Mouse (Mus musculus): ENCODE results near the gene Reep3. TPM values are rescaled to one million over a fixed set of nuclear protein-coding genes. Genes with fewer than 3 reads are reported as not detected.

Gene Reep3
- polyA plus RNA-seq, 1 experiment = 13.0 TPM

DNA sequence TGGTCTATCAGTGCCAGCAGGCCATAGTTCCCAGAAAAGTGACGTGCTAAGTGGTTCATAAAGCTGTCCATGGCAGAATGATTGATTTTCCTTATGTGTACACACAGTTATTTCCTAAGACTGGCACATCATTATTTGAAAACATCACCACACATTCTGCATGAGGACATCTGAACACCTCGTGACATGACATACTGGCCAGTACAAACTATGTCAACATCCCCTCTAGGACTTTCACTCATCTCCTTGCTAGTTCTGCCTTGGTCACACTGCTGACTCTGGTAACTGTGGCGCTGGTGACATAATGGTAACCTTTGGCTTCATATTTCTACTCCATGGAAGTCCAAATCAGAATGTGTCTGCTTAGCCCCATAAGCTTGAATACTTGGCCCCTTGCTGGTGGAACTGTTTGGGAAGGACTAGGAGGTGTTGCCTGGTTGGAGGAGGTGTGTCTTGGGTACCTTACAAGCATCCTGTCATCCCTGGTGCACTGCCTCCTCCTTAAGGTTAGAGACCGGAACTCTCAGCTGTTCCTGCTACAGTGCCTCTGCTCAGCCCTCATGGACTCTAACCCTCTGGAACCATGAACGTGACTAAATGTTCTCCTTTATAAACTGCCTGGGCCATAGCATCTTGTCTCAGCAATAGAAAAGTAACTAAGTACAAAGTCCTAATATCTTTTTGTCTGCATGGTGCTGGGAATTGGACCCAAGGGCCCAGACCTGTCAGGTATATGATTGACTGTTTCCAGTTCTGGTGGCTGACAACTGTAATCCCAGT is 9.1 kb downstream of the Reep3 start:
- TF ChIP-seq TCF12 (IDR thresholded peaks at IDR 0.05; ENCODE audit: insufficient read depth, poor library complexity, severe bottlenecking) = no peak
- no peaks in the 10 kb centered on the region for H3K36me3 ChIP-seq (ENCODE audit: control insufficient read depth, insufficient read depth)

DNA sequence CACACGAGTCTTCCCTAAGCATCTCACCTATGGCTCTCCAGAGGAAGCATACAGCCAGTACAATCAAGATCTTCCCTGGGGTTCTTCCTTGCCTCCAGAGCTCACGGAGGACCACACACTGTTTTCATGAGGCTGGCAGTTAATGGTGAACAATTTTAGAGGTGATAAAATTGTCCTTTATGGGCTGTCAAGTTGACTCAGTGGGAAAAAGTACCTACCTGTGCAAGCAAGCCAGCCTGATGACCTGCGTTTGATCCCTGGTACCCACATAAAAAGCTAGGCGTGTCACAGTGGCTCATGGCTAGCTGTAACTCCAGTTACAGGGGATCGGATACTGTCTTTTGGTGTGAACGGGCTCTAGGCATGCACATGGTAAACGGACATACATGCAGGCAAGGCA is 10.8 kb downstream of the Reep3 start:
- no peak overlapping the region for H3K4me2 ChIP-seq (ENCODE audit: low read depth)
- peaks cover 23% of the 10 kb centered on the region for H3K79me2 ChIP-seq (ENCODE audit: control insufficient read depth, insufficient read depth)
- no peaks in the 10 kb centered on the region for H3K27me3 ChIP-seq (ENCODE audit: control insufficient read depth, insufficient read depth, insufficient read length)
- no peak for TF ChIP-seq MAX (IDR thresholded peaks at IDR 0.05; ENCODE audit: low read depth)
- no peak for TF ChIP-seq E2F4 (IDR thresholded peaks at IDR 0.05; ENCODE audit: insufficient read depth)
- TF ChIP-seq CEBPB (IDR thresholded peaks at IDR 0.05; ENCODE audit: insufficient read depth, poor library complexity, severe bottlenecking) = no peak
- no peak for TF ChIP-seq POLR2A (IDR thresholded peaks at IDR 0.05; ENCODE audit: insufficient read length, low read depth)
- TF ChIP-seq TCF3 (IDR thresholded peaks at IDR 0.05; ENCODE audit: insufficient read length, low read depth) = no peak
- no peak for TF ChIP-seq POLR2AphosphoS2 (IDR thresholded peaks at IDR 0.05; ENCODE audit: insufficient read length, low read depth)
- no peak for TF ChIP-seq MYOG (IDR thresholded peaks at IDR 0.05; ENCODE audit: control insufficient read depth in 1 of 3, insufficient read depth in 1 of 3, insufficient read length in 2 of 3, low read depth in 2 of 3)
- TF ChIP-seq TCF12 (IDR thresholded peaks at IDR 0.05; ENCODE audit: insufficient read depth, poor library complexity, severe bottlenecking) = no peak
- TF ChIP-seq SRF (IDR thresholded peaks at IDR 0.05; ENCODE audit: control insufficient read depth, insufficient read length, low read depth) = no peak
- no peak for TF ChIP-seq MYOD1 (IDR thresholded peaks at IDR 0.05; ENCODE audit: control insufficient read depth in 1 of 3, insufficient read length in 2 of 3, low read depth in 2 of 3)
- TF ChIP-seq REST (IDR thresholded peaks at IDR 0.05; ENCODE audit: insufficient read depth, insufficient read length) = no peak
- TF ChIP-seq USF1 (IDR thresholded peaks at IDR 0.05; ENCODE audit: low read depth) = no peak
- no peak overlapping the region for H3K4me3 ChIP-seq
- H3ac ChIP-seq (ENCODE audit: control insufficient read depth, insufficient read length) = no peak overlapping the region
- H3K36me3 ChIP-seq (ENCODE audit: control insufficient read depth, insufficient read depth) = no peaks in the 10 kb centered on the region

More for the DNA sequence above, 9.1 kb downstream of the Reep3 start:
- H3K27me3 ChIP-seq (ENCODE audit: control insufficient read depth, insufficient read depth, insufficient read length) = no peaks in the 10 kb centered on the region
- H3ac ChIP-seq (ENCODE audit: control insufficient read depth, insufficient read length) = no peak overlapping the region
- peaks cover 21% of the 10 kb centered on the region for H3K79me2 ChIP-seq (ENCODE audit: control insufficient read depth, insufficient read depth)
- no peak overlapping the region for H3K4me2 ChIP-seq (ENCODE audit: low read depth)
- no peak overlapping the region for H3K4me3 ChIP-seq

DNA sequence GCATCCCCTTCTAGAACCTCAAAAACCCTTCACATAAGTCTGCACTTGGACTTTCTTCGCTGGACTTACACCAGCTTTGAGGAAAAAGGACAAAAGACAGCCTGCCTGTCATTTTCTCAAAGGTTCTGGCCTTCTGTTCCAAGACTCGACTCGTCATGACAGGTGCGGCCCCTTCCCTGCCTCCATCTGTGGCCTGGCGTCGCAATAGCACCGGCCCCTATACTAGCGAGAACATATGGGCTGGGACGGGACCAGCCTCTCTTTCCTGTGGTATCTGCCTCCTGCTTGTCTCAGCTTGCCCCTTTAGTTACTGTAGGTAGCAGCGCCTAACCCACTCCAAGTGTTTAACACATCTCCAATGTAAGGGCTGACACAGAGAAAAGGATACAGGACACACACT is 11.6 kb downstream of the Reep3 start:
- H3K27me3 ChIP-seq (ENCODE audit: control insufficient read depth, insufficient read depth, insufficient read length) = no peaks in the 10 kb centered on the region
- H3K4me2 ChIP-seq (ENCODE audit: low read depth) = no peak overlapping the region
- no peaks in the 10 kb centered on the region for H3K36me3 ChIP-seq (ENCODE audit: control insufficient read depth, insufficient read depth)
- peaks cover 18% of the 10 kb centered on the region for H3K79me2 ChIP-seq (ENCODE audit: control insufficient read depth, insufficient read depth)
- no peak for TF ChIP-seq TCF3 (IDR thresholded peaks at IDR 0.05; ENCODE audit: insufficient read length, low read depth)
- no peak for TF ChIP-seq REST (IDR thresholded peaks at IDR 0.05; ENCODE audit: insufficient read depth, insufficient read length)
- TF ChIP-seq POLR2A (IDR thresholded peaks at IDR 0.05; ENCODE audit: insufficient read length, low read depth) = no peak
- TF ChIP-seq MYOG (IDR thresholded peaks at IDR 0.05; ENCODE audit: control insufficient read depth in 1 of 3, insufficient read depth in 1 of 3, insufficient read length in 2 of 3, low read depth in 2 of 3) = no peak
- TF ChIP-seq POLR2AphosphoS2 (IDR thresholded peaks at IDR 0.05; ENCODE audit: insufficient read length, low read depth) = no peak
- TF ChIP-seq USF1 (IDR thresholded peaks at IDR 0.05; ENCODE audit: low read depth) = no peak
- no peak for TF ChIP-seq SRF (IDR thresholded peaks at IDR 0.05; ENCODE audit: control insufficient read depth, insufficient read length, low read depth)
- no peak for TF ChIP-seq MAX (IDR thresholded peaks at IDR 0.05; ENCODE audit: low read depth)
- no peak overlapping the region for H3ac ChIP-seq (ENCODE audit: control insufficient read depth, insufficient read length)
- H3K4me3 ChIP-seq = no peak overlapping the region

DNA sequence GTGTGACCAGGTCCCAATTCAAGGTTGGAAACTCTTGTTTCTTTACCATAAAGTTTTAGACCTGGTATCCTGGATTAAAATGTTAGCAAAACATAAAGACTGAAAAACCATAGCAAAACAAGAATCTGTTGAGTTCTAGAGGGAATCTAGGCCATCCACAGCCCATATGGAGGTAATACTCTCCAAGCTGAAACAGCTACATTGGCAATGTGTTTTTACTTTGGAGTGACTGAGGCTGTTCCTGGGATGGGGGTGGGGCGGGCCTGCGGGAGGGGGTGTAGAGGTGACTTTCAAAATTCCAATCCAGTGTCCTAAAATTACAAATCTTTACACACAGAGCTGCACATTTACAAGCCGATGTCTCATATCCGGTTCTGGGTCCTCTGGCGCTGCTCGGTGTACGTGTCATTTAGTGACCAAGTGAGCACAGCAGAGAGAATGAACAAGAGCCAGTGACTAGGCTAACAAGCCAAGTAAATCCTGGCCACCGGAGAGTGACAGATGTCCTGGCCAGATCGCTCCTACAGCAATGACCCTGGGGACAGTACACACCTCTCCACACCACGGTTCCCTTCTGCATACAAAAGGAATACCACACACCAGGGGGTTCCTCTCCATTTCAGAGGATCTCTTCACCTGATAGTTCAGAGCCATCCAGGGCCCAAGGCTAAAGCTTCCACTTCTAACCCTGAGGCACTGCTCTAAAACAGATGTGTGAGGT is 13.1 kb downstream of the Reep3 start:
- Histone ChIP-seq H3K79me2 (ENCODE audit: control insufficient read depth, insufficient read depth) (peaks cover 18% of the 10 kb centered on the region), H3K4me3 (no peak overlapping the region)
- TF ChIP-seq E2F4 (IDR thresholded peaks at IDR 0.05; ENCODE audit: insufficient read depth) (no peak), MAX (IDR thresholded peaks at IDR 0.05; ENCODE audit: low read depth) (no peak), CEBPB (IDR thresholded peaks at IDR 0.05; ENCODE audit: insufficient read depth, poor library complexity, severe bottlenecking) (no peak), TCF12 (IDR thresholded peaks at IDR 0.05; ENCODE audit: insufficient read depth, poor library complexity, severe bottlenecking) (no peak), SRF (IDR thresholded peaks at IDR 0.05; ENCODE audit: control insufficient read depth, insufficient read length, low read depth) (no peak)

DNA sequence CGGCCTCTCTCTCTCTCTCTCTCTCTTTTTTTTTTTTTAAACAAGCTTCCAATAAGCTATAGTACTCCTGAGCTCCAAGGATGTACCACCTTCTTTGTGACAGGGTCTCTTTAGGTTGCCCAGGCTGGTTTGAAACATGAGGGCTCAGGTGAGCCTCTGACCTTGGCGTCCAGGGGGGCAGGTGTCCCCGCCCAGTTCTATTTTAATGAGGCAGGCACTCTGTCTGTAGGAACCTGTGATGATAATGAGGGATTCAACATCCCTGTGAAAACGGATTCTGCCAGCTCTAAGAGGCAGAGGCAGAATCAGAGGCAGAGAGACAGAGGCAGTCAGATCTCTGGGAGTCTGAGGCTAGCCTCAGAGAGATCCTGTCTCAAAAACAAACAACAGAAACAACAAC is 14.2 kb downstream of the Reep3 start:
- Histone ChIP-seq H3K36me3 (ENCODE audit: control insufficient read depth, insufficient read depth) (no peaks in the 10 kb centered on the region), H3K27me3 (ENCODE audit: control insufficient read depth, insufficient read depth, insufficient read length) (no peaks in the 10 kb centered on the region), H3K79me2 (ENCODE audit: control insufficient read depth, insufficient read depth) (peaks cover 18% of the 10 kb centered on the region), H3K4me3 (no peak overlapping the region), H3K4me2 (ENCODE audit: low read depth) (no peak overlapping the region), H3ac (ENCODE audit: control insufficient read depth, insufficient read length) (no peak overlapping the region)
- TF ChIP-seq MYOD1 (IDR thresholded peaks at IDR 0.05; ENCODE audit: control insufficient read depth in 1 of 3, insufficient read length in 2 of 3, low read depth in 2 of 3) (no peak), USF1 (IDR thresholded peaks at IDR 0.05; ENCODE audit: low read depth) (no peak), SRF (IDR thresholded peaks at IDR 0.05; ENCODE audit: control insufficient read depth, insufficient read length, low read depth) (no peak), CEBPB (IDR thresholded peaks at IDR 0.05; ENCODE audit: insufficient read depth, poor library complexity, severe bottlenecking) (no peak), MAX (IDR thresholded peaks at IDR 0.05; ENCODE audit: low read depth) (no peak), POLR2AphosphoS2 (IDR thresholded peaks at IDR 0.05; ENCODE audit: insufficient read length, low read depth) (no peak), REST (IDR thresholded peaks at IDR 0.05; ENCODE audit: insufficient read depth, insufficient read length) (no peak), POLR2A (IDR thresholded peaks at IDR 0.05; ENCODE audit: insufficient read length, low read depth) (no peak), TCF12 (IDR thresholded peaks at IDR 0.05; ENCODE audit: insufficient read depth, poor library complexity, severe bottlenecking) (no peak), TCF3 (IDR thresholded peaks at IDR 0.05; ENCODE audit: insufficient read length, low read depth) (no peak), MYOG (IDR thresholded peaks at IDR 0.05; ENCODE audit: control insufficient read depth in 1 of 3, insufficient read depth in 1 of 3, insufficient read length in 2 of 3, low read depth in 2 of 3) (no peak)

More for the DNA sequence above, 13.1 kb downstream of the Reep3 start:
- Histone ChIP-seq H3K4me2 (ENCODE audit: low read depth) (no peak overlapping the region), H3ac (ENCODE audit: control insufficient read depth, insufficient read length) (no peak overlapping the region), H3K36me3 (ENCODE audit: control insufficient read depth, insufficient read depth) (no peaks in the 10 kb centered on the region), H3K27me3 (ENCODE audit: control insufficient read depth, insufficient read depth, insufficient read length) (no peaks in the 10 kb centered on the region)

All from myocyte (in vitro differentiated cells).